Mouse (Mus musculus): ENCODE results near the gene Rpl7l1. TPM values are rescaled to one million over a fixed set of nuclear protein-coding genes. Genes with fewer than 3 reads are reported as not detected.

The Rpl7l1 gene
- total RNA-seq, 2 experiments from 2014 or later: 54.3 to 57.3 TPM

DNA sequence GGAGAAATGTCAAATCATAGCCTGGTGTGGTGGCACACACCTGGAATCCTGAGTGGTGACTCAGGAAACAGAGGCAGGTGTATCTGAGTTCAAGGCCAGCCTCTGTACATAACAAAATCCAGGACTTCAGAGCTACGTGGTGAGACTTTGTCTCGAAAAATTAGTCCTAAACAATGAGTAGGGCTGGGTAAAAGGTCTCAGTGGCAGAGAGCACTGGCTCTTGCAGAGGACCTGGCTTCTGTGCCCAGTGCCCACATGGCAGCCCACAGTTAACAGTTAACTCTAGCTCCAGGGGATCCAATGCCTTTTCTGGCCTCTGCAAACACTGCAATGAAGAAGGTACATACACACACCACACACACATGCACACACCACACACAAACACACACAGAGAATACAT, 34.7 kb downstream of the Rpl7l1 start:
- intact Hi-C loops (cut with DNase I; ENCODE audit: low total_unique reads): no loop called here
- DNase-seq: no peak

DNA sequence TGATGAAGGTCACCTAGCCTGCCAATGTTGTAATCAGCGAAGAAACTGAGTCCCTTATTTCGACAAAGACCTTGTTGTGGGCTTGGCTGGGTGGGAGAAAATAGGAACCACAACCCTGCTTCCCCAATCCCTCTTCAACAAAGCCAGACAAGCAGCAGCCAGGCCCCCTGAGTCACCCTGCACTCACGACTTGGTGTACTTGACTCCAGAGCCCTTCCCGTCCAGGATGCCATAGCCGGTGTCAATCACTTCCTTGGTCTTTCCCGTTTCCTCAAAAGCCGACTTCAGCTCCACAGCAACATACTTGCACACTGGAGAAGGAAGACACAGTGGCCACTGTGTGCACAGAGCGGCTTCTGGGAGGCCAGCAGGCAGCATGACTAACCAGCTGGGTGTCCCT, 35.2 kb downstream of the Rpl7l1 start:
- intact Hi-C loops (cut with DNase I; ENCODE audit: low total_unique reads): no loop called here
- no peak for DNase-seq

DNA sequence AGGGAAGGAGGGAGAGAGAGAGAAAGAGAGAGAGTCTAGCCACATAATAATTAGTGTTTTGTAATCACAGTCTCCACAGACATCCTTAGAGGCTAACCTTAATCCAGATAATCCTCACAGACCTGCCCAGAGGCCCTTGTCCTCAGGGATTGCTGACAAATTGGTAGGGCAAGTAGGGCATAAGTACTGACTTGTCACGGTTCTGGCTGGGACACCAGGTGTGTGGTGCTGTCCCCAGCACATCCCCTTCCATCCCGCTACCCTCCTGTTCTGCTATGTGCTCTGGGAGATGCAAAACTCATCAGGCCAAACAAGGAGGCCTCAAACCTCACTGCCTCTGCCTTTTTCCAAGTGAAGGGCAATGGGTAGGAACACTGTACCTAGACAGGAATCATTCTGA, 37.0 kb downstream of the Rpl7l1 start:
- no peak for DNase-seq
- intact Hi-C loops (cut with DNase I; ENCODE audit: low total_unique reads): no loop called here

DNA sequence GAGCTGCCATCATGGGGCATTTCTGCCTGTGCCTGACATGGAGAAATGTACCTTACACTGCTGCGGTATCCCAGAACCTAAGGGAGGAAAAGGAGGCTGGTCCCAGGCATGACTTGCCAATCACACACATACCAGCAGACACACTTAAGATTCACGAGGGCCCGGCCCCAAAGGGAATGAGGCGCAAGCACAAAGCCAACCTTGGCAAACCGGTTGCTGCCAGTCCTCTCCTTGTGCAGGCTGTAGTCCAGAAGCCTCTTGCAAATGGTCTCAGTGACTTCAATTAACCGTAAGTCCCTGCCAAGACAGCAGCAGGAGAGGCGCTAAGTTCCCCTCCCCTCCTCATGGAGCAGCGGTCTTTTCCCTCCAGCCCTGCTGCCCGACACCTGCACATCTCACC, 39.5 kb downstream of the Rpl7l1 start:
- intact Hi-C loops (cut with DNase I; ENCODE audit: low total_unique reads): no loop called here
- DNase-seq: no peak

- no peak for DNase-seq
- intact Hi-C loops (cut with DNase I; ENCODE audit: low total_unique reads): no loop called here
These were observed 41.2 kb downstream of the Rpl7l1 start for GRCm38 (mm10) chr17:46741305-46741704.

DNA sequence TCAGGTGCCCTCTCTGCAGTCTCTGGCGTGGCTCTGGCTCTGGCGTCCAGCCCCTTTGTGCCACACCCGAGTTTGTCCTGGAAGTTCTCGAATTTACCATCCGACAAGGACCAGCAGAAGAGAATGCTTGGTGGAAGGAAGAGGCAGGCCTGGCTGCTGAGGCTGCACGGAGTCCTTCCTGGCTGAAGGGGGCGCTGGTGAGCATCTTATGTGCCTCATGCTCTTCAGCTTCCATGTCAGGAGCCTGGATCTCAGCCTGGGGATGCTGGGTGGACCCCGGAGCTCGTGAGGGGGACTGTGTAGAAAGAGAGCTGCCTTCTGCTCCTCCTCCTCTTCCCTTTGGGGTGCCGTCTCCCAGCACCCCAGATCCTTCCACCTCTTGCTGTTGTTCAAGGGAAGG, 46.3 kb downstream of the Rpl7l1 start:
- DNase-seq: no peak
- intact Hi-C loops (cut with DNase I; ENCODE audit: low total_unique reads): no loop called here

GRCm38 (mm10) chr17:46735287-46735686, 47.2 kb downstream of the Rpl7l1 start:
- intact Hi-C loops (cut with DNase I; ENCODE audit: low total_unique reads): no loop called here
- DNase-seq: no peak

DNA sequence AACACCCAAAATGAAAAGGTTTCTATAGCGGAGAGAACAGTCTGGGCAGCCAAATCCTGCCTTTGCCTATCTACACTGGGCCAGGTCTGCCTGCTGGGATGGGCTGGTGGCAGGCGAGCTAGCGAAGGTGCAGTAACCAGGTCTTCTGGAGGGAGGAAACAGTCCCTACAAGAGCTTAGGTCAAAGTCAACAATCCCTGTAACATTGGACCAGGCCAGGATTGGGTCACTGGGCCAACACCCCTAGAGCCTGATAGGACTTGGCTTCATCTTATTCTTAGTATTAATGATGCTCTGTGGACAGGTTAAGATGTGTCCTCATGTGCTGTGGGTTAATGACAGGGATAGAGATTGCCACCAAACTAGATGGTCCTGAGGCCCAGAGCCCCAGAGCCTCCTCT, 48.4 kb downstream of the Rpl7l1 start:
- intact Hi-C loops (cut with DNase I; ENCODE audit: low total_unique reads): no loop called here
- no peak for DNase-seq

DNA sequence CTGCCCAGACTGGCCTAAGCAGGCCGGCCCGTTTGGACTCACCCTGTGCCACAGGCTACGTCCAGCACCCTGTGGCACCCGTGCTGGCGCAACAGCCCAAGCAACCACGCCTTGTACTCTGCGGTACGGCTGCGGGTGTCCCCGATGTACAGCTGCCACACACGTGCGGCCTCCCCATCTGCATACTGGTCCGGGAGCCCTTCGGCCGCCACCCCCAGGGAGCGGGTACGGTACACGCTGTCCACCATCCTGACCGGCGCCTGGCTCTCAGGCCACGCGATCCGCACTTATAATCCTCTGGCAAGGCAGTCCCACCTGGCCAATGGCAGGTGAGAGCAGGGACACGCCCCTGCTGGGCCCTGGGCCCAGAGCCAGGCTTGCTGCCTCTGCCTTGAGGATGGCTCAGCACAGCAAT, 53.6 kb downstream of the Rpl7l1 start, which contains the start of gene Gnmt:
Gnmt (minus strand) TSS at position 265 of the 415 bp plus-strand sequence.
- DNase-seq: no peak
- intact Hi-C loops (cut with DNase I; ENCODE audit: low total_unique reads): loop anchor here (5.0 kb wide), 1 partner anchor 202 kb away; no protein-coding TSS in a partner anchor

GRCm38 (mm10) chr17:46728496-46728895, 54.0 kb downstream of the Rpl7l1 start:
- DNase-seq: no peak
- intact Hi-C loops (cut with DNase I; ENCODE audit: low total_unique reads): loop anchor here (5.0 kb wide), 1 partner anchor 201 kb away; no protein-coding TSS in a partner anchor

GRCm38 (mm10) chr17:46728021-46728420, 54.5 kb downstream of the Rpl7l1 start:
- intact Hi-C loops (cut with DNase I; ENCODE audit: low total_unique reads): loop anchor here (5.0 kb wide), 1 partner anchor 201 kb away; no protein-coding TSS in a partner anchor
- no peak for DNase-seq

DNA sequence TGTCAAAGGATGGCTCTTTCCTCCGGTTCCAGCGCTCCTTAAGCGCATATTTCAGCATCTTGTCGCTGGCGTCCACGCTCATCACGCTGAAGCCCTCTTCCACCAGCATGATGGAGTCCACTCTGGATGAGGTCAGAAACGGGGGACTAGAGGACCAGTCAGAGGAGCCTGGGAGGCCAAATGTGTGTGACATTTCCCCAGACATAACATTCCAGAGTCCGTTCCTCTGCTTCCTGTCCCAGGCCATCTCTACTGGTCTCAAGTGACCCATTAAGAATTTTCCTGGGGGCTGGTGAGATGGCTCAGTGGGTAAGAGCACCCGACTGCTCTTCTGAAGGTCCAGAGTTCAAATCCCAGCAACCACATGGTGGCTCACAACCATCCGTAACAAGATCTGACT, 55.2 kb downstream of the Rpl7l1 start:
- DNase-seq: no peak
- intact Hi-C loops (cut with DNase I; ENCODE audit: low total_unique reads): loop anchor here (5.0 kb wide), 1 partner anchor 200 kb away; no protein-coding TSS in a partner anchor

DNA sequence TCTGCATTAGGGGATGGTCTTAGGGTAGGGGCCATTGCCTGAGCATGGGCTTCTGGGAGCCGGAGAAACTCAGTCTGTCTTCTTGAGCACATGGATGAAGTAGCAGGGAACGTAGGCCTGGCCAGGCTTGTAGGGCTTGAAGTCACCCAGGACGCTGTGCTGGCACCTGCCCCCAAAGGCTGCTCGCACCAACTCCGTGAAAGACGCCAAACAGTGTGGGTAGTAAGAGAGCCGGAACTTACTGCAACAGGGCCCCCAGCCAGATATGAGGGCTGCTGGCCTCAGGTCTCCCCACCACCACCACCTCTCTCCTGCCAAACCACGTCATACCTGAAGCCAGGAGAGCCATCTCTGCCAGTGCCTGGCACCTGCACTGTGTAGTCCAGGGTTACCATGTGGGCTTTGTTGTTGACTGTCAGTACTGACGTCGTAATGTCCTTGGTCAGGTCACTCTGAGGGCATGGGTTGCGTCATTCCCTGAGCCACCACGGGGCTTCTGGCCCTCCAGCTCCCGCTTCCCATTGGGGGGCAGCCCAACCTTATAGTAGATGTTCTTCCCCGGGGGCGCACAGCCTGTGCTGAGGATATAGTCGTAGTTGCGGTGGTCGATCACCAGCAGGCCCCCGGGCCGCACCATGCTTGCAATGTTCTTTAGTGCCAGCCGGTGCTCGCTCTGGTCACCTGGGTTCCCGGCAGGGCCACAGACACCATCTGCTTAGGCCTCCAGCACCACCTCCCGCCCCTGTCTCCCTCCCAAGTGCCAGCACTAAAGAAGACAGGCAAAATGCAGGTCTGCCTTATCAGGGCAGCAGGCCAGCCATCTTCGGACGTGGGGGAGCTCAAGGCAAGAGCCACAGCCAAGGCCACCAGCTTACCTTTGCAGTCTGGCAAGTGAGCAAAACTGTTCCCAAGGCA, 56.5 kb downstream of the Rpl7l1 start:
- intact Hi-C loops (cut with DNase I; ENCODE audit: low total_unique reads): loop anchor here (5.0 kb wide), 1 partner anchor 199 kb away; no protein-coding TSS in a partner anchor
- no peak for DNase-seq

DNA sequence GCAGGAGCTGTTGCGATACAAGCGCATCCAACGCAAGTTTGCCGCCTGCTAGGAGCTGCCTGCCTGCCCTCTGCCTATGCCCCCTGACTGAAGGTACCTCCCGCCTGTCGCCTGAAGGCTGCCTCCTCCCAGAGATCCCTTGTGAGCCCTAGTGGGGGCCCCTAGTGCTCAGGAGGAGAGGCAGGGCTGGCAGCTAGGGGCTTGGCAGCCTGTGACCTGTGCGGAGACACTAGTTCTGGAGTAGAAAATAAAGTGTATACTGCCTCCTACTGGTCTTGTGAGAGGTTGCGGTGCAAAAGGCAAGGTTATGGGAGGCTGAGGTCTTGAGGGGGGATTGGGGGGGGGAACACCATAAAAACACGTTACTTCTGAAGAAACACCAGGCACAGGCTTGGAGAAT, 57.2 kb downstream of the Rpl7l1 start:
- DNase-seq: peak; percentile 41
- intact Hi-C loops (cut with DNase I; ENCODE audit: low total_unique reads): loop anchor here (5.0 kb wide), 1 partner anchor 198 kb away; no protein-coding TSS in a partner anchor

GRCm38 (mm10) chr17:46724477-46725084, 57.9 kb downstream of the Rpl7l1 start:
- no peak for DNase-seq
- intact Hi-C loops (cut with DNase I; ENCODE audit: low total_unique reads): loop anchor here (5.0 kb wide), 1 partner anchor 197 kb away; no protein-coding TSS in a partner anchor

Other genes with a start within 250 kb of the Rpl7l1 start
- gene Cul9, start 236.3 kb downstream of the Rpl7l1 start, total RNA-seq (2021): 10 to 100 TPM in 1 of 2 experiments, 1 to 10 TPM in 1; 9.5 to 11.9 TPM
- 10 to 100 TPM; 48.7 to 66.2 TPM for gene Srf, start 226.5 kb downstream of the Rpl7l1 start, total RNA-seq (2021)
- gene Ptk7, start 153.2 kb downstream of the Rpl7l1 start, total RNA-seq (2021): 1 to 10 TPM; 5.8 to 7.2 TPM
- gene Klc4, start 136.7 kb downstream of the Rpl7l1 start, total RNA-seq (2021): 10 to 100 TPM; 13.7 to 14.9 TPM
- gene Mrpl2, start 136.4 kb downstream of the Rpl7l1 start, total RNA-seq (2021): 100 to 1,000 TPM; 102 to 107 TPM
- gene Cul7, start 132.3 kb downstream of the Rpl7l1 start, total RNA-seq (2021): 10 to 100 TPM; 20.1 to 25.5 TPM
- 10 to 100 TPM in 1 of 2 experiments, 1 to 10 TPM in 1; 9.5 to 11.8 TPM for gene Rrp36, start 108.3 kb downstream of the Rpl7l1 start, total RNA-seq (2021)
- gene Mea1, start 103.9 kb downstream of the Rpl7l1 start, total RNA-seq (2021): 10 to 100 TPM; 46.2 to 57.6 TPM
- 100 to 1,000 TPM; 150 to 154 TPM for gene Klhdc3, start 101.8 kb downstream of the Rpl7l1 start, total RNA-seq (2021)
- gene Ppp2r5d, start 77.6 kb downstream of the Rpl7l1 start, total RNA-seq (2021): 10 to 100 TPM; 26.9 to 29.1 TPM
- gene Pex6, start 71.2 kb downstream of the Rpl7l1 start, total RNA-seq (2021): 10 to 100 TPM; 10.1 to 11.2 TPM
- gene Gnmt, start 53.5 kb downstream of the Rpl7l1 start, total RNA-seq (2021): under 1 TPM; 0.41 to 0.75 TPM
- gene Cnpy3, start 30.5 kb downstream of the Rpl7l1 start, total RNA-seq (2021): 10 to 100 TPM; 11.3 to 16.5 TPM
- not detected for gene Ptcra, start 19.0 kb downstream of the Rpl7l1 start, total RNA-seq (2021)
- gene 2310039H08Rik, start 10.0 kb downstream of the Rpl7l1 start, total RNA-seq (2021): 10 to 100 TPM; 37.8 to 40.2 TPM
- gene Bicral, start 75.8 kb upstream of the Rpl7l1 start, total RNA-seq (2021): 10 to 100 TPM in 1 of 2 experiments, 1 to 10 TPM in 1; 9.4 to 10.5 TPM
- gene Tbcc, start 108.0 kb upstream of the Rpl7l1 start, total RNA-seq (2021): 10 to 100 TPM; 12.9 to 14.5 TPM
- not detected for gene Prph2, start 127.8 kb upstream of the Rpl7l1 start, total RNA-seq (2021)
- gene Ubr2, start 227.9 kb upstream of the Rpl7l1 start, total RNA-seq (2021): 10 to 100 TPM; 30.9 to 42.1 TPM

All from gastrocnemius, postnatal 14 days (tissue).